Mouse (Mus musculus): ENCODE measurements around the gene Cd86.

DNA sequence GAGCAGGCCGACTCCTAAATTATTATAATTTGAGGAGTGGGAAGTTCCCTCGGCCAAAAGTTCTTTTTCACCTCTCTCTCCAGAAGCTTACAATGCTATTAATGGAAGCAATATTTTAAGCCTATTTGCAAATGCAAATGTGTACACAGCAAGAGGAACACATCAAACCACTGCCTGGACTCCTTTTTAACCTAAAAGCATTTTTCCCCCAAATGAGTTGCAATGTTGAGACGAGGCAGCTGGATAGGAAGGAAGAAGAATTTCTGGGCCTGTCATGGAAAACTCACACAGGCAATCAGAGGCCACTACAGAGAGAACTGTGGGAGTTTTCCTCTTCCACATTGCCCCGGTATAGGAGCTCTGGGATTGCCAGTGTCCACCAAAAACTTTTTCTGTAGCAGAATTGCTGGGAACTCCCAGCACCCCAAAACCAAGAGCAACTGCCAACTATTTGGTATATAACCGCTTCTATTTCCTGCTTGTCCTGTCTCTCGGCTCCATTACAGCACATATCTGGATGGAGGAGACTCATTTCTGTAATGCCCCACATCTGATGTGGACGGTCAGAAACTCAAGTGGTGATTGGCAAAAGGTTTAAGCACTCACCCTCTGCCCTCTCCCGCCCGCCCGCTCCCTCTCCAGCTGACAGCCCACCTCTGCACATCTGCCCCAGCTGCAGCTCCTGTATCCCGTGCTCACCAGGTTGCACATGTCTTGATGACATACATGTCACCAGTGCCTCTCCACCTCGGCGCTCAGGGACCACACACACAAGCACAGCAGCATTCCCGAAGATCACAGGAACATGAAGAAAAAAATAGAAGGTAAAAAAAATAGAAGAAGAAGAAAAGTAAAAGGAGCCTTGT, 23.8 kb downstream of the Cd86 start:
- no peak for TF ChIP-seq CTCF (IDR thresholded peaks at IDR 0.05; ENCODE audit: low read depth)
- no peak for TF ChIP-seq EP300 (optimal IDR thresholded peaks at IDR 0.05)
